Mouse (Mus musculus) adipocyte (in vitro differentiated cells): ENCODE measurements around the gene 1700037H04Rik.
"Not testable (repeated sequence)": the region's sequence is repeated elsewhere in the genome, so short reads cannot be mapped to it uniquely, and the experiment has no call there.

Experiments
- DNase-seq: peaks from one replicate; pipeline ENCODE4 v3.0.0-alpha.2; 2016; ENCODE audit warnings: low spot score

1700037H04Rik gene

DNA sequence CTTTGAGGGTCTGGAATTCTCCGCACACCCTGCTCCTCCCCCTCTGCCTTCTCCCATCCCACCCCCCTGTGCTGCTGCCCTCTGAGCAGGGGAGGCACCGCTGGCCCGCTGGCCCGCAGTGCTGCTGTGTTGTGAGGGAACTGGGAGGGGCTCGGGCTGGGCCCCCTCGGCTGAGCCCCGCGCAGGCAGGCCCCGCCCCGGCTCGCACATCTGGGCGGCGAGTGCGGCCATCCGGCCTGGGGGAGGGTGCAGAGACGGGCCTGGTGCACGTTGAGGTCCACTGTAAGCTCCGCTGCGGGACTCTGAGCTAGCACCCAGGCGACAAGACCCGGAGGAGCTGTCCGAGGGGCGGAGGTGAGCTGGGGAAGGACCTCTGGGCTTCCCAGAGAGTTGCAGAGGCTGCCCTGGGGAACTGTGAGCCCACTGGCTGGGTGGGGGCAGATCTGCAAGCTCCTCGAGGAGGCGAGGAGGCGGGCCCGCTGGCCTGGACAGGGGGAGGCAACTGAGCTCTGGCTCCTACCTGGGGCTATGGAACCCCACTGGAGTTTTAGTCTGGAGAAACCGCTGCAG is 32.6 kb downstream of the 1700037H04Rik start, which contains the start of gene Hspa12b:
Gene Hspa12b (plus strand): TSS at position 120 of the 570 bp plus-strand sequence.
- DNase-seq, result peak; percentile 39

DNA sequence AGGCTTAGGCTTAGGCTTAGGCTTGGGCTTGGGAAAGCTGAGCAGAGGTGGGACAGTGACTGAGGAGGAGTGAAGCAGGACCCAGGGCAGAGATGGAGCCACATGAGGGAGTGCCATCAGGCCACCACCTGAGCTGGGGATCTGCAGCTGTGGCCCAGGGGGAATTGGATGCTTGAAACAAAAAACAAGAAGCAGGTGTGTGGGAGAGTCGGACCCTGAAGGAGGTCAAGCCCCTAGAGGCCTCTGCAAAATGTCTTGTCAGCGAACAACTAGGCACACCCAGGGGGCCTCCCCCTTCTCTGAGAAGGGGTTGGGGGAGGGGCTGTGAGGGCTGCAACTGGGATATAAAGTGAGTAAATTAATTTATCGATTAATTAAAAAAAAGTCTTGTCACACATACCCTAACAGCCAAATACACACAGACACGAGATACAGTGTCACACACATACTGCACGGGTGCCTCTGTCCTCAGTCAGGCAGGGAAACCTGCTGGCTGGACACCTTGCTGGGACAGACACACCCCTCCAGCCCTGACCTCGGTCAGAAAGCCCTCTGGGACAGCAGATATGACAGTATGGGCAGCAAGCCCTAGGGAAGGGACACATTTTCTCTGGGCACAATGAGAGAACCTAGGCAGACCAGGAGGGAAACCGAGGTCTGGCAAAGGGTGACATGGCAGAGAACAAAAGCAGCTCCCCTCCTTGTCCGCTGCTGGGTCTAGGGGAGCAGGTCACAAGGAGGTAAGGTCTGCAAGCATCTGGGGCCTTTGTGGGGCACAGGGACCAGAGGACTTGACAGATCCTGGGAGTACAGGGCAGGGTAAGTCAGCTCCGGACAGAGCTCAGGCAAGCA is 33.7 kb downstream of the 1700037H04Rik start:
- no peak for DNase-seq

DNA sequence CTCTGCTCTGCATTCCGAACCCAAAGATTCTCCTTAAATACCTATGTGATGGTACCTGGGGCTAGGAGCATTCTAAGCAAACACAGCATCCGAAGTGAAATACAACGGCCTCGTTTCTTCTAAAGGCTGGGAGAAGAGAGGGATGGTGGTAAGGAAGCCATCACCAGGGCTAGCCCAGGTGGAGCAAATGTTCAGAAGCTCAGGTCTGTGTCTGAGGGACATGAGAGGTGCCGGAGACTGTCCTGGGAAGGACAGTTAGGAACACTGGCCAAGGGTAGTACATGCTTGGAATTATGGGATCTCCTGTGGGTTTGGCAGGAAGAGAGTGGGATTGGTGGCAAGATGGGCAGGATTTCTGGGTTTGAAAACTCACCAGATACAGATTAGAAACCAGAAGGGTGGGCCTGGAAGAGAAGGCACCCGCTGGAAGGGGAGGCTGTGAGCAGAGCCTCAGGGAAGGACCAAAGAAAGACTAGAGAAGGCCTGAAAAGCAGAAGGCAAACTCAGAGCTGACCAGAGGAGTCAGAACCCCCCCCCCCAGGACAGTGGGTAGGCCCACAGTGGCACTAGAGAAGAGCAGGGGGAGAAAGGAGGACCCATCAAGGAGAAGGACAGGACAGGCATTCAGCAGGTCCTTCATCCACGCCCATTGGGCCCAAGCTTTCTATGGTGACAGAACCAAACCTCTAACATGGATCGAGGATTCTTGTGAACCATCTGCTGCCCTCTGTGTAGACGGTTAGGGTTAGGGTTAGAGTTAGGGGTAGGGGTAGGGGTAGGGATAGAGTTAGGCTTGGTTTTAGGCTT is 34.5 kb downstream of the 1700037H04Rik start:
- DNase-seq, result no peak

DNA sequence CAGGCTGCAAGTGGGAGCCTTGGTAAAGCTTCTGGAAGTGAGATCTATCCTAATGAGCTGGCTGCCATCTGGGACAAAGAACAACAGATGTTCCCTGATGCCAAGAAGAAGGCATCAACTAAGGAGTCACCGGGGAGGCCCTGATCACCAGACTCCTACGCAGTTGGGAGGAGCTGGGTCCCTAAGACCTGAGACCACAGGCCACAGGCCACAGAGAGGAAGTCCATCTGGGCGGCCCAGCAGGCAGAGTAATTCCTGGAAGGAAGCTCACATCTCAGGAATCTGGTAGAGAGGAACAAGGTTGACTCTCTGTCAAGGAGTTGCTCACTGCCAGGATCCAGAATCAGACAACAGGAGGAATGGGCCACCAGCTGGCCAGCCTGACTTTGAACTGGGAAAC is 35.7 kb downstream of the 1700037H04Rik start:
- no peak for DNase-seq

DNA sequence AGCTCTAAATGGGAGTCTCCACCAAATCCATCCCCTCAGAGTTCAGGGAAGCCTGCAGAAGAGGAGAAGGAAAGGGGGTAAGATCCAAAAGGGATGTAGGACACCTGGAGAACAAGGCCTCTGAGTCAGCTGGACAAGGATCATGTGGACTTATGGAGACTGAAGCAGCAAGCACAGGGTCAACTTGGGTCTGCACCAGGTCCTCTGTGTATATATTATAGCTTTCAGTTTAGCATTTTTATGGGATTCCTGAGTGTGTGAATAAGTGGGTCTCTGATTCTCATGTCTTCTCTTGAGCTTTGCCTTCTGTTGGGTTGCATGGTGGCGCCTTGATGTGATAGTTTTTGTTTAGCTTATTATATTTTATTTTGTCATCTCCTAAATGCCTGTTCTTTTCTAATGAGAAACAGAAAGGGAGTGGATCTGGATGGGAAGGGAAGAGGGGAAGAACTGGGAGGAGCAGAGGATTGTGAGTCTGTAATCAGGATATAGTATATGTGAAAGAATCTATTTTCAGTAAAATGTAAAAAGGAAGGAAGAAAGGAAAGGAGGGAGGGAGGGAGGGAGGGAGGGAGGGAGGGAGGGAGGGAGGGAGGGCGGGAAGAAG is 40.8 kb downstream of the 1700037H04Rik start:
- no peak for DNase-seq

DNA sequence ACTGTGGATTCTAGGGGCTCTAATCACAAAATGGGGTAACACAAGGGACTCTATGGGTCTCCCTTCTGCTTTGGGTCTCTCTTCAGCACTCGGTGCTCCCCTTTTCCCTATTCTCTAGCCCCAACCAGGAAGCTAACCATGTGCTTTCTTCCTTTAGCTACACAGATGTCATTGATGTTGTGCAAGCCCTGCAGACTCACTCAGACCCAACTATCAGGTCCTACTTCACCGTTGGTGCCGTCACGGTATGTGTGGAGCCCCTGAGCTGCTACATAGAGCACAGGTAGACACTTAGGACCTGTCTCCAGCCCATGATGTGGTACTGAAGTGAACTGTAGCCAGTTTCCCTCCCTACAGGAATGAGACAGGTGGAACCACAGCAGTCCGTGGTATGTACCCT is 53.9 kb downstream of the 1700037H04Rik start:
- no peak for DNase-seq

DNA sequence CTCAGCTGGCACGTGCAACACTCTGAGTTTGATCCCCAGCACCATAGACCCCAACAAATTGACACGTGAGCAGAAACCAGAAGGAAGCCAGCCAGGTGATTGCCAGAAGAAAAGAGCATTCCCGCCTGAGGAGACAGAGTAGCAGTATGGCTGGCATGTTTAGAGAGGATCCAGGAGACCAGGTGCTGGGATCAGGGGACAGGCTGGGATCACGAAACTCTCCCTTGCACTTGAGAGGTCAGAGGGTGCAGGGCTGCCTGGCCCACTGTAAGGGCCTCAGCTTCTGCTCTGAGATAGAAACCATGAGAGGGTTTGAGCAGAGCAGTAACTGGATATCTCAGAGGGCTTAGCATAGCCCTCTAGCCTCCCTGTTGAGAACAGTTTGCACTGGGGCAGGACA is 54.8 kb downstream of the 1700037H04Rik start:
- DNase-seq, result not testable (repeated sequence)

DNA sequence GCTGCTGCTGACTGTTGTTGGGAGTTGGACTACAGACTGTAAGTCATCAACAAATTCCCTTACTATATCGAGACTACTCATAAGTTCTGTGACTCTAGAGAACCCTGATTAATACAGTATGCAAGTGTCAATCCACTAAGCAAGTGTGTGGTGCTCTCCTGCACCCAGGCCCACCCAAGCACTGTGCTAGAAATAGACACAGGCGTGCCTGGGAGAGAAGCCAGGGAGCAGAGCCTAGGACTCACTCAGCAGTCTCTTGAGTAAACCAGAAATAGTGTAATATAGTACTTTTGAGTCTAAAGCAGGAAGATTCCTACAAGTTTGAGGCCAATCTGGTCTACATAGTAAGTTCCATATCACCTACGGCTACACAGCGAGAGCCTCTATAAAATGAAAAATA is 55.9 kb downstream of the 1700037H04Rik start:
- no peak for DNase-seq

DNA sequence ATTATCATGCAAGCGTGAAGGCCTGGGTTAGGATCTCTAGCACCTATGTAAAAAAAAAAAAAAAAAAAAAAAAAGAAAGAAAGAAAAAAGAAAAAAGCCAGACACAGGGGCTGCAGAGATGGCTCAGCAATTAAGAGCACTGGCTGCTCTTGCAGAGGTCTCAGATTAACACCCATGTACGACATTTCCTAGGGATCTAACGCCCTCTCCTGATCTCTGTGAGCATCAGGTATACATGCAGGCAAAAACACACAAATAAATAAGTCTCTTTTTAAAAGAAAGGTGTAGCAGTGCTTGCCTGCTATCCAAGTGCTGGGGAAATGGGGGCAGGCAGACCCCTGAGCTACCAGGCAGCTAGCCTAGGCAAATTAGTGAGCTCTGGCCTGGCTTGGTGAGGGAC is 58.4 kb downstream of the 1700037H04Rik start:
- DNase-seq, result no peak

DNA sequence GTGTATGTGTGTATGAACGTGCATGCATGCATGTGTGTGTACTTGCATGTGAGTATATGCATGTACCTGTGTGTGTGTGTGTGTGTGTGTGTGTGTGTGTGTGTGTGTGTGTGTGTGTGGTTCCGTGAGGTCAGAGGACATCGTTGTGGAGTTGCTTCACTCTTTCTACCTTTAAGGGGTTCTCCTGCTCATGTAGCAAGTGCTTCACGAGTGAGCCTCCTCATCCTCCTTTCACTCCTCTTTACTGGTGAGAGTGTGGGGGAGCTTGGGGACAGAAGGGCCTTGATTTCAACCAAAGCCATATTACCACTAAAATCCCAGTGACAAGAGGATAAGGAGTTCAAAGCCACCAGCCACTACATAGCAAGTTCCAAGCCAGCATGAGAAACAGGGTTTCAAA is 62.8 kb downstream of the 1700037H04Rik start:
- no peak for DNase-seq
